Mouse (Mus musculus) thymus, postnatal 10 days (tissue): ENCODE measurements around the gene Trim80.
"Not testable (repeated sequence)": the region's sequence is repeated elsewhere in the genome, so short reads cannot be mapped to it uniquely, and the experiment has no call there.

Experiments
- DNase-seq, 2 experiments: peaks; one replicate each; pipeline ENCODE4 v3.0.0; 2021; ENCODE audit warnings: low spot score in 2 of 2

Trim80 gene

DNA sequence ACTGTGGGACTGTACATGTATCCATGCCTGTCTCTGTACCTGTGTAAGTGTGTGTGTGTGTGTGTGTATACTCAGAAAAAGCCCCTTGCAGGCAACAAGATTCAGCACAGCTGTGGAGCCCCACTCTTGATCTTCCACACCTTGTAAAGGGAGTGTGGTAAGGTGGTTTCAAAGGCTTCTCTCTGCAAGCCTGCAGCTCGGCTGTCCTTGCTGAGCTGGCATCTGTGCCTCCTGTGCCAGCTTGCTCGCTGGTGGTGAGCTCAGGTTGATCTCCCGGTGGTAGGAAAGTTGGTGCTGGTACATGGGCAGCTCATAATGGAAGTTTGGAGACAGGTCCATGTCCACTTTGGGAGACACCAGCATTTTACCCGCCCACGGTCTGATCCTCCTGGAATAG is 21.5 kb downstream of the Trim80 start:
- peak; percentile 67 to 75 for DNase-seq

DNA sequence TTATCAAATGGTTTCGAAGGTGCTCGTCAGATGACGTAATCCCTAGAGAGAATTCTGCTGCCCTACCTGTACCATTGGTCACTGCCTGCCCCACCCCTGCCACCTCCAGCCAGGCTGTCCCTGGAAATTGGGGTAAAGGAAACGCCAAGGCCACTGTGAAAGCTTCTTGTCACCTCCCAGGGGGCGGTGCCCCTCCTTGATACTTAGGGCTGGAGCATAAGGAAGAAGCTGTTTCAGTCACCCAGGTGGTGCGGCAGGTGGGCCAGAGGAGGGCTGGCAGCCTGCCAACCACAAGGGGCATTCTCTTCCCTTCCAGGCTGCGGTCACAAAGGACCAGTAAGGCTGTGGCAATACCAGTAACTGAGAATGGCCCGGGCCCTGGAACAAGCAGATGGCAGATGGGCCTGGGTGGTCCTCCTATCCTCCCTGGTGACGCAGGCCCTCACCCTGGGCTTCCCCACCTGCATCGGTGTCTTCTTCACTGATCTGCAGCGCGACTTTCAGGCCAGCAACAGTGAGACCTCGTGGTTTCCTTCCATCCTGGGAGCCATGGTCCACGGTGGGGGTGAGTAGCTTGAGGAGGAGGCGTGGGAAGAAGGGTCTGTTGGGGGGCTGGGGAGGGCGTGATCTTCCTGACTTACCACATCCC is 22.0 kb downstream of the Trim80 start, which contains the start of gene Slc16a5:
Gene Slc16a5, plus strand, starts transcription at position 232 of the 649 bp plus-strand sequence.
- peak; percentile 77 to 83 for DNase-seq

DNA sequence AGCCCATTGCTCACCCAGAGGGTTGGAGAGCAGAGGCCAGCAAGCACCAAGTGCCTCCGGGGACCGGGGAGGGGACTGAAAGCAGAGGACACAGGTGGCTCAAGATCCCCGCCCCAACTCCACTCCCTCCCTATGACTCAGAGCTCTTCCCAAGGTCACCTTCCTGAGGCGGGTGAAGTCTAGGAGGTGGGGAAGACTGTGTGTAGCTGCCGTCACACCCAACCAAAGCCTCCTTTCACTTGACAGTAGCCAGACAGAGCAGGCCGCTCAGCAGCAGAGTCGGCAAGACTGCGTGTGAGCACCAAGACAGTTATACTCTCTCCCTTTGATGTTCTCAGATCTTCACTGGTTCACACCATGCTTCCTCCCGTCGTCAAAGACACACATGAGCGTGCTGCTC is 23.1 kb downstream of the Trim80 start:
- peak; percentile 68 to 72 for DNase-seq

DNA sequence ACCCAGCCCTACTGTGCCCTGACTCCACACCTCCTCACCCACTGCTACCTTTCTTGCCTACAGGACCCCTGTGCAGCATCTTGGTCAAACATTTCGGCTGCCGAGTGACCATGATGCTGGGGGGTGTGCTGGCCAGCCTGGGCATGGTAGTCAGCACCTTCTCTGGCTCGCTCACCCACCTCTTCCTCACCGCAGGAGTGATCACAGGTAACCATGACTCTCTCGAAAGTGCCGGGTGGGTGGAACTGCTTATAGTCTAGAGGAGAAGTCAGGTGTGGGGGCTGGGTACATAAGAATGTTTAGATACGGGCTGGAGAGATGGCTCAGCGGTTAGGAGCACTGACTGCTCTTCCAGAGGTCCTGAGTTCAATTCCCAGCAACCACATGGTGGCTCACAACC is 24.5 kb downstream of the Trim80 start:
- DNase-seq, result peak; percentile 48

DNA sequence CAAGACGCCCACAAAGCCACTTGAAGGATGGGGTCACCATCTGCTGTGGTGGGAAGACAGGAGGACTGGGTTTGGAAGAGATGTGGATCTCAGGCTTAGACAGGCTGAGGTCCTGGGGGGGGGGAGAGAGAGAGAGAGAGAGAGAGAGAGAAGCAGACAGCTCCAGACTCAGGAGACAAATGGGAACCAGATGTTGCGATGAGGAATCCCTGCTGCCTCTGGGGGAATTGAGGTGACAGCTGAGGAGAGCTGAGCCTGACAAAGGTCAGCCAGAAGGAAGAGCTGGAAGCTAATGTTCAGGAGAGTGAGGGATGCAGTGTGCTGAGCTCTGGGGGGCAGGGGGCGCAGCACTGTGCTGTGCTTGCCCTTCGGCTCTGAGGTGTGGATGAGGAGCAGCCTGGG is 26.9 kb downstream of the Trim80 start:
- DNase-seq, result no peak

DNA sequence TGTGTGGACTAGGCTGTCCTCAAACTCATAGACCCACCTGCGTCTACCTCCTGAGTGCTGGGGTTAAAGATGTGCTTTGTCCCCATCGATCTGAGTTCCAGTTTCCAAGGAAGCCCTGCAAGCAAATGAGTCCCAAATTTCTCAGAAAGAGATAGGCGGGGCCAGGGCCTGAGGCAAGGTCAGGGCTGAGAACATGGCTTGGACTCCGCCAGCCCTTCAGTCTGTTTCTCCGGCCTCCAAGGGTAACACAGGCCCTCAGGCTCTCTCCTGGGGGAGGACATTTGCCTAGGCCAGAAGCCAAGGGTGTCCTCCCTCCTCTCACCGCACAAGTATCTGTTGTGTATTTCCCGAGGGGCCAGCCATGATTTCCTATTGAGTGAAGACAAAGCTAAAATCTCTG is 31.8 kb downstream of the Trim80 start:
- no peak for DNase-seq

DNA sequence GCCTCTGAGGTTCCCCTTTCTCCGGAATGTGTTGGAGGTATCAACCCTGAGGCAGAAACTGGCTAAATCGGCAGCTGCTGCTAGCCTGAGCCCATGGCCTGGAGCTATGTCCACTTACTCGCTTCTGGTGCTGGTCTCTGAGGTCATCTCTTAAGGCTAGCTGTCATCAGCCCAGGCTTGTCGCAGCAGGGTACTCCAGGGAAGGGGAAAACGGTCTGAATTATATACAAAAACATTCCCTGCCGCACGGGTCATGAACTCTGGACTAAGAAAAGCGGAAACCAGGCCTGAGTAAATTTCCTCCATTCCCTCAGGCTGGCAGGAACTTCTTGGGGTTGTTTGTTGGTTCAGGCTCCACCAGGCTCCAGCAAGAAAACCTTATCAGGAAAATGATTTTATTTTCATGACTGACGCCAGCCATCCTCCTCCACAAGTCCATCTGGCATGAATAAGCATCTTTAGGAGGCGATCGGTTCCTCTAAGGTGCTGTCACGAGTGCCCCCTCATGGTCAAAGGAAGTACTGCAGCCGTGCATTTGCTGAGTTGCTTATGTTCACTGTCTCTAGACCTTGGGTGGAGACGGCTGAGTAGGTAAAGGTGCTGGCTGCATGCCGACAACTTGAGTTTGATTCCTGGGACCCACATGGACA is 33.4 kb downstream of the Trim80 start:
- DNase-seq, result peak; percentile 92 to 96

DNA sequence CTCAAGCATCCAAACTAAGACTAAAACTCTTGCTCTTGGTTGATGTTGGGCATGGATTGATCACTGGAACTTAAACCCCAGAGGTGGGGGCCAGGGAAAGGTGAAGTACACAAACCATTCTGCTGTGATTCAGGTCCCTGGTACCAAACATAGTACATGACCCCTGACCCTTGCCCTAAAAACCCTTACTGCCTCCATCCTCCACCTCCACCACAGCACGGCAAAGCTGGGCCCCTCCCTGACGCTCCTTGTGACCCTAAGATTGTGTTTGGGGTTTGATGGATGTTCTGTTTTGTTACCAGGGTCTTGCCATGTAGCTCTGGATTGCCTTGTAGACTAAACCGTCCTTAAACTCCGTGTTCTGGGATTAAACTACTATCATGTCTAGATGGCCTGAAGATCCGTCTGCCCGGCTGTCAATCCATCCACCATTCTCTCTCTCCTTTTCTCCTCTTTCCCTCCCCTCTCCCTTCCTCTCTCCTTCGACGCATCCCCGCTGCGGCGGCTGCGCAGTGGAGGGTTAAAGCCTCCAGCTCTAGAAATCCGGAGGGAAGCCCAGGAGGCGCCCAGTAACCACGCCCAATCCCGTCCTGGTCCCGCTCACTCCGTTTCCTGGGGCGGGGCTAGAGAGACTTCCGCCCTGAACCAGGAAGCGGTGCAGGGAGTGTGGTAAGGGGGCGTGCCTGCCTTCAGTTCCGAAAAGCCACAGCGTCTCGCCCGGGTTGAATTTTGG is 34.8 kb downstream of the Trim80 start, which contains the start of gene Armc7:
Gene Armc7, plus strand, starts transcription at position 643 of the 733 bp plus-strand sequence.
- peak; percentile 89 to 92 for DNase-seq

DNA sequence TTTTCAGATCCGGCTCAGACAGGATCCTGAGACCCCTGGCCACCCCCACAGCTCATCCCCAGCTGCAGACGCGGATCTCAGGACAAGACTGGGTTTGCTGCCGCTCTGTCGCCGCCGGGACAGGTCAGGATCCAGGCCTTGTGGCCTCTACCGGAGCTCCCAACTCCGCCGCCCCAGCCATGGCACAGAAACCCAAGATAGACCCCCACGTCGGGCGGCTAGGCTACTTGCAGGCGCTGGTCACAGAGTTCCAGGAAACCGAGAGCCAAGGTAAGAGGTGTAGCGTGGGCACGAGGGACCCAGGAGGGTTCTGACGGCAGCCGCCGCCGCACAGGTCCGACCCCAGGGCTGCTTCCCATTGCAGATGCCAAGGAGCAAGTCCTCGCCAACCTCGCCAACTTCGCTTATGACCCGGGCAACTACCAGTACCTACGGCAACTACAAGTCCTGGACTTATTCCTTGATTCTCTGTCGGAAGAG is 35.5 kb downstream of the Trim80 start:
- DNase-seq, result no peak

DNA sequence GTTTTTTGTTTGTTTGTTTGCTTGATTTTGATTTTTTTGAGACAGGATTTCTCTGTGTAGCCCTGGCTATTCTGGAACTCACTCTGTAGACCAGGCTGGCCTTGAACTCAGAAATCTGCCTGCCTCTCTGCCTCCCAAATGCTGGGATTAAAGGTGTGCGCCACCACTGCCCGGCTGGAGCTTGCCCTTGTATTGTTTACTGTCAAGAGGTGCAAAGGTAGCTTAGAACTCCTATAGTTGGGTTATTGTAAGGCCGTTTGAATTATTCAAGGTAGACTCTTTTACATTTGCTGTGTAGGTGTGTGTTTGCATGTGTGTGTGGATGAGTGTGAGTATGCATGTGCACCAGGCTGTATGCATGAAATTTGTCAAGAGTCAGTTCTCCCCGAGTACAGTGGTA is 36.3 kb downstream of the Trim80 start:
- not testable (repeated sequence) for DNase-seq

DNA sequence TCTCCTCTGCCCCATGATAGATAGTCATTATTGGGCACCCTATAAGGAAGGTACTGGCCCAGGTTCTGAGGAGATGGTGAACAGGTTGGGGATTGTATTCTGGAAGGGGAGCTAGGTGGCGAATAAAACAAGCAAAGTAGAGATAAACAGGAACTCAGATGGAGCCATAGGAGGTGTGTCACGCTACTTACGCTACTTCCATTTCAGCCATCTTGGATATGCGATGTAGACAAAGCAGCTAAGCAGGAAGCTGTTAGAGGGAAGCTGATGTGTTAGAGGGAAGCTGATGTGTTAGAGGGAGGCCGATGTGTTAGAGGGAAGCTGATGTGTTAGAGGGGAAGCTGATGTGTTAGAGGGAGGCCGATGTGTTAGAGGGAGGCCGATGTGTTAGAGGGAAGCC is 37.0 kb downstream of the Trim80 start:
- not testable (repeated sequence) for DNase-seq

DNA sequence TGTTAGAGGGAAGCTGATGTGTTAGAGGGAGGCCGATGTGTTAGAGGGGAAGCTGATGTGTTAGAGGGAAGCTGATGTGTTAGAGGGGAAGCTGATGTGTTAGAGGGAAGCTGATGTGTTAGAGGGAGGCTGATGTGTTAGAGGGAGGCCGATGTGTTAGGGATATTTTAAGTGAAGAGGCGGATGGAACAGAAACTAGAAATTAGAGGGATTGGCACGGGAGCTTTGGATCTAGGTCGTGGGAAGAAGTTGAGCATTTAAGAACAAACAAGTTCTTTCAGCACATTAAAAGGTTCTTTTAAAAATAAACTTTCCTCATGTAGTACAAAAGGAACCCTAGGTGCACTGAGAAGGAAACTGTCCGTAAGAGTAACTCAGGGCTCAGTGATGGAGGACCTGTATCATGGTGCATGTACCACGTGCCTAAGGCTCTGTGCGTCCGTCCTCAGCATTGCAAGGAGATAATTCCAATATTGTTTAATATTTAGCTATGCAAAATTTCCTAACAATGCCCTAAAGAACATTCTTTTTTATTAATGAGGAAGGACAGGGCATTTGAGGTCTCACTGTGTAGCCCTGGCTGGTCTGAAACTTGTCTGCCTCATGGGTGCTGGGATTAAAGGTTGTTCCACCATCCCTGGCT is 38.1 kb downstream of the Trim80 start:
- DNase-seq, result no peak

DNA sequence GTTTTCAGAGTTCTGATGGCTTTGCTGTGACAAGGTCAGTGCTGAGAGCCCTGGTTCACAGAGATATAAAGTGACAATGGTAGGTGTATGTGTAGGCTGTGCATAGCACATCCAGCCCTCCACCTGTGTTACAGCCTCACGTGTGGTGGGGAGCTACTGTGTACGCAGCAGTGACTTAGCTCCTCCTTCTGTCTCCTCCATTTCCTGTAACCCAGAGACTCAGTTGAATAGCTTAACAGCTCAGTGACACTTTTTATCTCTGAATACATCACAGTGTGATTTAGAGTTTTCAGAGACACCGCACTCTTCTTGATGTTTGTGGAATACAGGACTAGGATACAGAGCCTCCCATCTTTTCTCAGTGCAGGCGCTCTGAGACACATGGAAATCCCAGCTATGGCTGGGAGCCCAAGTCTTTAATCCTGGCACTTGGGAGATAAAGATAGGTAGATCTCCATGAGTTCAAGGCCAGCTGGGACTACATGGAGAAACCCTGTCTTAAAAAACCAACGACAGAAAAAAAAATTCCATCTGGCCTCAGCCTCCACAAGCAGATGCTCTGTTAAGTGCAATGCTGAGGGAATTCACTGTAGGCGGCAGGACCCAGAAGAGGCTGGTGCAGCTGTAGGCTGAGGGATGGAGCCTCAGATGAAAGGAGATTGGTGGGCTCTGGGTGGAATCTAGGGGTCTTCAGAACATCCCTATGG is 41.4 kb downstream of the Trim80 start:
- peak; percentile 59 for DNase-seq

DNA sequence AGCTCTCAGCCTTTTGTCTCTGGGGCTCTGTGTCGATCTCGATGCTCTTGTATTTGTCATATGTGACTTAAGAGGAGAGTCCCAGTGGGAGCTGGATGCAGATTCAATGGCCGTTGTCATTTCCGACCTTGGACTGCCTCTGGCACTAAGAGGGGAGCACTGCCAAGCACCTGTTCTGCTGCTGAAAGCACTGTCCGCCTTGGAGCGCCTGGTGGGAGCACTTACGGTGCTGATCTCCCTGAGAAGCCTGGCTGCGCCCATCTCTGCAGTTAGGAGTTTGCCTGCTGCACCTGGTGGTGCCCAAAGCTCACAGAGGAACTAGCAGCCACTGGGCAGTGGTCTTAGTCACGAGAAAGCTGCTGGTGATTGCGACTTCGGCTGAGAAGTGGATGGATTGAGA is 42.9 kb downstream of the Trim80 start:
- DNase-seq, result no peak

DNA sequence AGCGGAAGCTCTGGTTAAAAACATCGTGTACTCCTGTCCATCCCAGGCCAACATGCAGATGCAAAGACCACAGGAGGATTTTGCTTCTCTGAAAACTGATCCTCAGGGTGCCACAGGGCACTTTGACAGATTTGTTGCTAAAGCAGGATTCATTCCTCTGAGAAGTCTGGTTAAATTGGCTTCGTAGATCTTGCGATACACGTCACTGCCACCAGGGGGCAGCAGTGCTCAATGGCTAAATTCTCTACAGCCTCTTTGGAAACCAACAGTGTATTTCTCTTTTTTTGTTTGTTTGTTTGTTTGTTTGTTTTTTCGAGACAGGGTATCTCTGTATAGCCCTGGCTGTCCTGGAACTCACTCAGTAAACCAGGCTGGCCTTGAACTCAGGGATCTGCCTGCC is 43.4 kb downstream of the Trim80 start:
- peak; percentile 53 to 82 for DNase-seq

DNA sequence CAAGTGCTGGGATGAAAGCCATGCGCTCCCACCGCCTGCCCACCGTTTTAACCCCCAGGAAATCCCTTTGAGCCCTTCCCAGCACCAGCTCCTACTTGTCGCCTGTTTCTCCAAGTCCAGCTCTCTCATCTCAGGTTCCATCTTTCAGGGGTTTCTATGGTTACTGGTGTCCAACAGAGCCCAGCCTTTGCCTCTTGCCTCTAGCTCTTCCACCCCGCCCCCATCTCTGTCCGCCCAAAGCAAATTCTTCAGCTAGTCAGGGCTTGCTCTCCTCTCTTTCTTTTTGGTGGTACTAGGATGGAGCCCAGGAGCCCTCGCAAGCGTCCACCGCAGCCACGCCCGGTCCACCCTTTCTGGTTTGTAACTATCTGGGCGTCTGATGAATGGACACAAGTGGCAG is 44.8 kb downstream of the Trim80 start:
- no peak for DNase-seq

DNA sequence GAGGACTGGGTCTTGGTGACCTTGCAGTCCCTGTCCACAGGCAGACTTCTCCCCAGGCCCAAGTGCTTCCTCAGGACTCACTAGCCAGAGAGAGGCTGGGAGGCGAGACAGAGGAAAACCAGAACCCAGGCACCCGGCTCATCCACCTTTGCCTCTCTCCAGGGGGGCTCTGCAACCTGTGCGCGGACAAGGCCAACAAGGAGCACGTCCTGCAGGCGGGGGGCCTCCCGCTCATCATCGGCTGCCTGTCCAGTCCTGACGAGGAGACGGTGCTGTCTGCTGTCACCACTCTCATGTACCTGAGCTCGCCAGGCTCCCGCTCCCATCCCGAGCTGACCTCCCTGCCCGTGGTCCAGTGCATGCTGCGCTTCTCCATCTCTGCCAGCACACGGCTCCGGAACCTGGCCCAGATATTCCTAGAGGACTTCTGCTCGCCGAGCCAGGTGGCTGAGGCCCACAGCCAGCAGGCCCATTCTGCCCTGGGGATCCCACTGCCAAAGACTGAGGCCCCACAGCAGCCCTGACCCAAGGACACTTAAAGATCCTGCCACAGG is 48.3 kb downstream of the Trim80 start:
- DNase-seq, result no peak

DNA sequence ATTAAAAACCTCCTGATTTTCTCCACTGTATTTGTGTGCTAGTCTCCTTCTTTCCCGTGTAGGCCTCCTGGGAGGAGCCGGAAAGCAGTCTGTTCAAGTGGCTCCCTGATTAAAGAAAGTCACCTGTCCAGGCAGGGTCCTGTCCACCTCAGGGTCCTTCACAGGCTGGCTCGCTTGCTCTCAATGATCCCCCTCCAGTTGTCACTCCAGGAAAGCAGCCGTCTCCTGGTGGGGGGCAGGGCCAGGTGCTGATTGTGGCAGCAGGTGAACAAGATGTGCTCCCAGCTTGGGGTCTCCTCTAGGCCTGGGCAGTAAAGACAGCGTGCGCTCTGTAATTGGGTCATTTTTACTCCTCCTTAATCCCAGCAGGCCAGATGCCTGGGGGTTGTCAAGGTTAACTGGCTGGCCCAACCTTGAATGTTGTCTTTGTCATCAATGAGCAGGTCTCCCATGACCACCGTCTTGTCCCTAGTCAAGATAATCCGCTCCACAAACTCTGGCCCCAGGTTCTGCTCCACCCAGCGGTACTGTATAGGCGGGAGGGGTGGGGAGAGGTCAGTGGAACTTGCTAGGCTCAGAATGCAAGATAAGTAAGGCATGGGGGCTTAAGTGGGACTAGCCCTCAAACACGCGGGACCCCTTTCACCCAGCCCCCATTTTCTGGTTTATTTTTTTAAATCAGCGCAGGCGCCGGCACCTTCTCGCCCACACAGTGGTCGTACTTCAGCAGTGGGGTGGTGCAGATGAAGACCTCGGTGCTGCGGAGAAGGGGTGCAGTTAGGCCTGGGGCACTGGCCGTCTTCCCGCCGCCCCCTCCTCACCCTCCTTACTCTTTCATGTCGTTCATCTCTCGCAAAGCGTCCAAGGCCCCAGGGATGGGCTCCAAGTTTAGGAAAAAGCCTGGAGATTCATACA is 50.4 kb downstream of the Trim80 start:
- DNase-seq, result no peak

DNA sequence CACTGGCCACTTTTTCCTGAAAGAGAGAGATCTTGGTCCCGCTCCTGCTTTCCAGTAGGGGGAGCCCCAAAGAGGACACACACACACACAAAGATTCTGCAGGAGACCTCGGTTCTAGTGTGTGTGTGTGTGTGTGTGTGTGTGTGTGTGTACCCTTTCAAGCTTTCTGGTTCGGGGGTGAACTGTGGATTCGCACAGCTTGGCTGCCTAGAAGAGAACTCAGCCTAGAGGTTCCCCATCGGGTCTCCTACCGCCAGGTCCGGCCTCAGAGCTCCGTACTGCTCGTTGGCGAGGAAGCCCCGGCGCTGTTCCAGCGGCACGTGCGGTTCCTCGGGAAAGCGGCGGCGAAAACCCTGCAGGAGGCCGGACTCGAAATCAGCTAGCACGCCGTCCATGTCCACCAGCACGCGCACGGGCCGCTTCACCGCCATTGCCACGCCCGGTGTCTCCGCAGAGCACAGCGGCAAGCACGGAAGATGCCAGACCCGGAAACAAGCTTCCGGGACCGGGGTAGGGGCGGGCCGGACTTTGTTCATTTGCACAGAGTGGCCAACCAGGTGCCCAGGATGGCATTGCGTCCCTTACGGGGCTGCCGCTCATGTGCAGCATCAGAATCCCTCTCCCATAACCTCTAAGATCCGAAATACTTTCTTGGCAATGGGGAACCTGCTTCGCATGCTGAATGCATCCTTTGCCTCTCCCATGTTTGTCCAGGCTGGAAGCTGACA is 51.2 kb downstream of the Trim80 start, which contains the start of gene Nt5c:
Gene Nt5c, minus strand, starts transcription at position 507 of the 728 bp plus-strand sequence.
- DNase-seq, result peak; percentile 75 to 81
